Mouse (Mus musculus) testis, adult 2 months (tissue): ENCODE data around the gene Gm12216.

Experiments used
- CTCF ChIP-seq: fragments of 200-500 bp; IDR thresholded peaks from 2 replicates; pipeline ENCODE4 v1.5.1; 2012; ENCODE audit warnings: low read depth, mild to moderate bottlenecking, inconsistent platforms, low read length, moderate library complexity; ENCODE audit not compliant: control insufficient read depth, insufficient read depth, insufficient replicate concordance
- POLR2A ChIP-seq: fragments of 200-500 bp; IDR thresholded peaks from 2 replicates; pipeline ENCODE4 v1.6.1; 2012; ENCODE audit warnings: low read depth, mild to moderate bottlenecking, inconsistent platforms, low read length, moderate library complexity; ENCODE audit not compliant: control insufficient read depth

DNA sequence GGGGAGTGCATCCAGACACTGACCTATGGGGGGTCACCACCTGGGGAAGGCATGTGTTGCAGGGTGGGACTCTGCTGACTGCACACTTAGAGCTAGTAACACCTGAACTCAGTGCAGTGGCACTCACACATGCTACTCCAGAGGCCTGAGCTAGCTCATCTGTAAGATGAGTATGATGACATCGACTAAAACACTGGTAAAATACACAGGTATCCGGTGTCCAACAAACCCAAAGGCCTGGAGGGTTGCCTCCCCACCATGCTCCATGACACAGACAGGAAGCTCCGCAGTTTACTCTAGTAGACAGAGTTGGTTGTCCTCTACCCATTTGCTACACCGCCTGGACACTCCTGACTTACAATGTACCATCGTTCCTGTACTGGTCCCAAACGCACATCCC, 39.5 kb downstream of the Gm12216 start:
- TF ChIP-seq POLR2A, result no peak
- no peak for TF ChIP-seq CTCF
